Mouse (Mus musculus): ENCODE results near the gene Tubgcp3.
"Not testable (repeated sequence)": the region's sequence is repeated elsewhere in the genome, so short reads cannot be mapped to it uniquely, and the experiment has no call there.

The Tubgcp3 gene

GRCm38 (mm10) chr8:12672056-12672881 lies at the start of gene Tubgcp3:
TSS of gene Tubgcp3 (minus strand) at chr8:12672248.
- DNase-seq (ENCODE audit: low read depth, low spot score), result peak; percentile 96

- DNase-seq (ENCODE audit: low read depth, low spot score), result no peak
Observed at GRCm38 (mm10) chr8:12719091-12719490, 47.0 kb upstream of the Tubgcp3 start.

- DNase-seq (ENCODE audit: low read depth, low spot score), result no peak
Observed at GRCm38 (mm10) chr8:12715861-12716585, 44.0 kb upstream of the Tubgcp3 start.

- DNase-seq (ENCODE audit: low read depth, low spot score), result no peak
Observed at GRCm38 (mm10) chr8:12711623-12712022, 39.6 kb upstream of the Tubgcp3 start.

- no peak for DNase-seq (ENCODE audit: low read depth, low spot score)
Observed at GRCm38 (mm10) chr8:12703597-12703996, 31.5 kb upstream of the Tubgcp3 start.

- no peak for DNase-seq (ENCODE audit: low read depth, low spot score)
Observed at GRCm38 (mm10) chr8:12702290-12702689, 30.2 kb upstream of the Tubgcp3 start.

- DNase-seq (ENCODE audit: low read depth, low spot score), result no peak
Observed at GRCm38 (mm10) chr8:12698660-12699277, 26.7 kb upstream of the Tubgcp3 start.

- no peak for DNase-seq (ENCODE audit: low read depth, low spot score)
Observed at GRCm38 (mm10) chr8:12688851-12689250, 16.8 kb upstream of the Tubgcp3 start.

- peak; percentile 73 for DNase-seq (ENCODE audit: low read depth, low spot score)
Observed at GRCm38 (mm10) chr8:12677529-12677928, 5.5 kb upstream of the Tubgcp3 start.

- DNase-seq (ENCODE audit: low read depth, low spot score), result peak; percentile 32
Observed at GRCm38 (mm10) chr8:12671473-12672055, 484 bp downstream of the Tubgcp3 start.

- no peak for DNase-seq (ENCODE audit: low read depth, low spot score)
Observed at GRCm38 (mm10) chr8:12670965-12671364, 1.1 kb downstream of the Tubgcp3 start.

GRCm38 (mm10) chr8:12668832-12669231 lies 3.2 kb downstream of the Tubgcp3 start:
- no peak for DNase-seq (ENCODE audit: low read depth, low spot score)

- not testable (repeated sequence) for DNase-seq (ENCODE audit: low read depth, low spot score)
Observed at GRCm38 (mm10) chr8:12666530-12666929, 5.5 kb downstream of the Tubgcp3 start.

GRCm38 (mm10) chr8:12663105-12663456 lies 9.0 kb downstream of the Tubgcp3 start:
- no peak for DNase-seq (ENCODE audit: low read depth, low spot score)

- DNase-seq (ENCODE audit: low read depth, low spot score), result no peak
Observed at GRCm38 (mm10) chr8:12662375-12663104, 9.5 kb downstream of the Tubgcp3 start.

GRCm38 (mm10) chr8:12657411-12657810 lies 14.6 kb downstream of the Tubgcp3 start:
- DNase-seq (ENCODE audit: low read depth, low spot score), result no peak

- no peak for DNase-seq (ENCODE audit: low read depth, low spot score)
Observed at GRCm38 (mm10) chr8:12651246-12651645, 20.8 kb downstream of the Tubgcp3 start.

GRCm38 (mm10) chr8:12650495-12650894 lies 21.6 kb downstream of the Tubgcp3 start:
- no peak for DNase-seq (ENCODE audit: low read depth, low spot score)

- no peak for DNase-seq (ENCODE audit: low read depth, low spot score)
Observed at GRCm38 (mm10) chr8:12648951-12649350, 23.1 kb downstream of the Tubgcp3 start.

GRCm38 (mm10) chr8:12646536-12646935 lies 25.5 kb downstream of the Tubgcp3 start:
- DNase-seq (ENCODE audit: low read depth, low spot score), result peak; percentile 10

- no peak for DNase-seq (ENCODE audit: low read depth, low spot score)
Observed at GRCm38 (mm10) chr8:12644894-12645293, 27.2 kb downstream of the Tubgcp3 start.

Data from mesoderm, embryonic 11.5 days (tissue).